Mouse (Mus musculus): Measurements from ENCODE around the gene Tdrd1.
"Not testable (repeated sequence)": the region's sequence is repeated elsewhere in the genome, so short reads cannot be mapped to it uniquely, and the experiment has no call there.

Gene Tdrd1

DNA sequence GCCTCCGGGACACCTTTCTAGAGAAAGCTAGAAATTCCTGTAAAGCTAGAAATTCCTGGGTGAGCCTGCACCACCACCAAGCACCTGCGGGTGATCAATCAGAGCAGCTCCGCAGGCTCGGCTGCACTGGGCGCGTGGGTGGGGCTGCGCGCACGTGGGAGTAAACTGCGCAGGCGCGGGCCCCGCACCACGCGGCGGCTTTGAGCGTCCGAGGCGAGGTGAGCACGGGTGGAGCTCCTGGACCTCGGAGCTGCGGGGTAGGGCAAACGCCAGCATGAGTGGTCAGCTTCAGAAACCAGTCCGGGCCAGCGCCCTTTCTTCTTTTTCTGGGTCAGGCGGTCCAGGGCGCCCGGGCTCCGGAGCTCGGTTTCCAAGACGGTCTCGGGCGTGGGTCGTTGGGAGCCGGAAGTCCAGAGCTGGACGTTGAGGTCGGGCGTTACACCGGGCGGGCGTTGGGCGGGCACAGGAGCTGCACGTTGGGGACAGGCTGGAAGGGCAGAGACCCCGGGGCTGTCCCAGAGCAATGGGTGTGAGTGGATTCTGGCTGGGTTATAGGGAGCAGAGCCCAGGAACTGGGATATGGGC lies at the start of gene Tdrd1:
Tdrd1 (plus strand) TSS at position 163 of the 585 bp plus-strand sequence.
- DNase-seq (ENCODE audit: low spot score in 2 of 2), result no peak

DNA sequence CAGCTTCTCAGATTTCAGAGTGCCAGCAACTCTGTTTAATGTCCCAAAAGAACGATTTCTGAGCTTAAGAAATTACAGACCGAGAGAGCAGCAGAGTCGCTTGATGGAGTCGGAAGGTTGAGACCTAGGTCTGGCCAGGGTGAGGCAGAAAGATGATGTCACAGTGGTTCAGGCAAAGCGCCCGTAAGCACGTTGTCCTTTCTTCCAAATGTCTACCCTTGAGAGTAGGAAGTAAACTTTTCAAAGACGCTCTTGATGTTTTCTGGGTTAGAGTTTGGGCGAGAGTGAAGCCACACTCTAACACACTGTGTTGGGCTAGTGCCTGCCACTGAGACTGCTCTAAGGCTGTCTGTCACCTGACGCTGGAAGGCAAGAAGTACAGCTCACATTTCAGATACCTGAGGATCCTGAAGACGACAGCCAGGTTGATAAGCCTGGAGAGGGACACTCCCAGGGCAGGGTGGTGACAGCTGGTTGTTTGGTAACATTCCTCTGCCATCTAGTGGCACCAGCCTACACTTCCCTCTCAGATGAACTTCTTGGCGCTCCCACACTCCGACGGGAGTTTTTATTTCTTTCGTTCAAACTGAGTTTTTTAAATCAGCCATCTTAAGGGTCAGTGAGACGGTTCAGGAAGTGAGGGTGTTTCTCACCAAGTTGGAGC lies 49.2 kb upstream of the Tdrd1 start:
- DNase-seq (ENCODE audit: low spot score in 2 of 2), result peak; percentile 41 to 49

DNA sequence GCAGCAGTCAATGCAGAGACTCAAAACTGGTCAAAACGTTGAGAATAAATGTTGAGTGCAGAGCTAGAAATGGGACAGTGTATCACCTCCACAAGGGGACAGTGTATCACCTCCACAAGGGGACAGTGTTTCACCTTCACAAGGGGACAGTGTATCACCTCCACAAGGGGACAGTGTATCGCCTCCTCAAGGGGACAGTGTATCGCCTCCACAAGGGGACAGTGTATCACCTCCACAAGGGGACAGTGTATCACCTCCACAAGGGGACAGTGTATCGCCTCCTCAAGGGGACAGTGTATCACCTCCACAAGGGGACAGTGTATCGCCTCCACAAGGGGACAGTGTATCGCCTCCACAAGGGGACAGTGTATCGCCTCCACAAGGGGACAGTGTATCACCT lies 47.5 kb upstream of the Tdrd1 start:
- DNase-seq (ENCODE audit: low spot score in 2 of 2), result not testable (repeated sequence)

DNA sequence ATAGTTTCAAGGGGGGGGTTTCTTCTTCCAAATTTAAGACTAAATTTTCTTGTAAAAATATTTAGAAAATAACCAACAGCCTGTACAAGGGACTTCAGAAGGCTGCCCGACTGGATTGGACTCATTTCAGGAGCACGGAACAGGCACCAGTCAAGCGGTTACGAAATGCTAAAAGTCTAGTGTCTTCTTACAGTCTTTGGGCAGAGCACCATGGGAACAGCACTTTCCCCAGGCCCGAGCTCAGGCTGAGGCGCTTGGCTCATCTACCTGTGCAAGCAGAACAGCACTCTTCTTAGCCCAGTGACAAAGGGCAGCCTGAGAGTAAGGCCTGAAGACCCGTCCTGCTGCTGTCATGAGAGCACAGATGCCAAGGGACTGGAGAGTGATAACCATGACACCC lies 38.1 kb upstream of the Tdrd1 start:
- DNase-seq (ENCODE audit: low spot score in 2 of 2), result no peak

DNA sequence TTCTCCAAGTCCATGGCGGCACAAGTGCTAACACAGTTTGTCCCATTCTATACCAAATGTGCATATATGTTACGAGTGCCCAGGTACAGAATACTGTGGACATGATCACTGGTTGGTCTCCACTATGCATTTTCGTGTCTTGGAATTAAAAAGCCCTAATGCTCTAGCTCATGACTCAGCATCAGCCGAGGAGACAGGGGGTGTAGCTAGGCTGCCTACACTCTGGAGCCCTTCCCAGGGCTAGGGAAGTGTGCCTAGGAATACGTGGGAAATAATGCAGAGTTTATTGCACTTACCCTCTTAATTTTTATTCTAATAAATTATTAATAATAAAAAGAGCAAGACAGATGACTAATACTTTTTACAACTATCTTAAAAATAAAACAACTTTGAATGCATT lies 37.1 kb upstream of the Tdrd1 start:
- DNase-seq (ENCODE audit: low spot score in 2 of 2), result no peak

DNA sequence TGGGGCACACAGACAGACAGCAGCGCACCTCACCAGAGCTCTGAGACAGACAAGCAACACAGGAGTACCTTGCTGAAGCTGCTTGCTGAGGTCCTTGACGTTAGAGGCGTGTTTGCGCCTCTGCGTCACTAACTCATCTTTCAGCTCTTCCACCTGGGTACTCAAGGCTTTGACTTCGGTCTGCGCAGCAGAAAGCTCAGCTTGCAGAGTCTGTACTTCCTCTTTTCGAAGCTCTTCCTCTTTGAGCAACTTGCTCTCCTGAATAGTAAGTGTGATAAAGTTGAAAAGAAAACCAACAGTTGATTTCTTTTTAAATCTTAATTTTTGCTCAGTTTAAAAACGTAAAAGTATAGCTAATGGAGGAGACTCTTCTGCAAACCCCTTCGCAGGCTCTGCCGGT lies 28.6 kb upstream of the Tdrd1 start:
- DNase-seq (ENCODE audit: low spot score in 2 of 2), result no peak

DNA sequence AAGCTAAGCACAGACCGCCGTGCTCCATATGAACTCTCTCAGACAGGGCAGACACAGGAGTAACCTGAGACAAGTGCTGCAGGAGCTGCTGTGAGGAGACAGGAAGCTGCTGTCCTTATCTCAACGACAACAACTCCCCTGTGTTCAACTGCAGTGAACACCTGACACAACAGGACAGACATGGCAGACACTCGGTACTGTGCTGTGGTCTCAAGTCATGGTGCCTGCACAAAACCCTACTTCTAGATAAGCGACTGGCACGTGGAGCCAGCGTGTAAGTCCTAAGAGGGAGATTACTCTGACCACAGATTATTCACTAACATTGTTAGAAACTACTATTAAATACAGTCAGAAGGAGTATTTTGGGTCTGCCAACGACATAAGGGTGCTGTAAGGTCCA lies 25.8 kb upstream of the Tdrd1 start:
- no peak for DNase-seq (ENCODE audit: low spot score in 2 of 2)

DNA sequence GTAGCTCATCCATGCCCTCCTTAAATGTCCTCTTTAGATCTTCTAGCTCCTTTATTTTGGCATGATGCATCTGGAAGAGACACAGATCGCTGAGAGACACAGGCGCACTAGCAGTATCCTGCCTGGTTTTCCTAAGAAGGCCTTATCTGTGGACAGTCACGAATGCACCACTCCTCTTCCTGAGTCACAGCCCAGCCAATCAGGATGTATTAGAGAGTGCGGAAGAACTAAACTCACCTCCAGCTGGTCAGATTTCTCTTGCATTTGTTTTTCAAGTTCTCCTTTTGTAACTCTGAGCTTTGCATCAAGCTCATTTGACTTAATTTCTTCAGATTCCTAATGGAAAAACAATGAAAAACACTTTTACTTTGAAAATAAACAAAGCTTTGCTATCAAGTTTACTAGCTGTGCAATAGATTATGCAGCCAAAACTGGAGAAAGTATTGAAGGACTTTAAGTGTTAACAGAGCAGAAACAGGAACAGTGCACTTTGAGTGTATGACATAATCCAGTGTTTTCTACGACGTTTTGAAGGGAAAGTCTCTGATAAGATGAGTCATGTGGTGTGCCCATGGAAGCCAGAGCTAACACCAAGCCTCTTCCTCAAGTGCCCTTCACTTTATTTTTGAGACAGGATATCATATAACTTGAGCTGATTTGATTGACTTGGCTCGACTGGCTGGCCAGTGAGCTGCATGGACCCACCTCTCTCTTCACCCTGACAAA lies 24.9 kb upstream of the Tdrd1 start:
- no peak for DNase-seq (ENCODE audit: low spot score in 2 of 2)

DNA sequence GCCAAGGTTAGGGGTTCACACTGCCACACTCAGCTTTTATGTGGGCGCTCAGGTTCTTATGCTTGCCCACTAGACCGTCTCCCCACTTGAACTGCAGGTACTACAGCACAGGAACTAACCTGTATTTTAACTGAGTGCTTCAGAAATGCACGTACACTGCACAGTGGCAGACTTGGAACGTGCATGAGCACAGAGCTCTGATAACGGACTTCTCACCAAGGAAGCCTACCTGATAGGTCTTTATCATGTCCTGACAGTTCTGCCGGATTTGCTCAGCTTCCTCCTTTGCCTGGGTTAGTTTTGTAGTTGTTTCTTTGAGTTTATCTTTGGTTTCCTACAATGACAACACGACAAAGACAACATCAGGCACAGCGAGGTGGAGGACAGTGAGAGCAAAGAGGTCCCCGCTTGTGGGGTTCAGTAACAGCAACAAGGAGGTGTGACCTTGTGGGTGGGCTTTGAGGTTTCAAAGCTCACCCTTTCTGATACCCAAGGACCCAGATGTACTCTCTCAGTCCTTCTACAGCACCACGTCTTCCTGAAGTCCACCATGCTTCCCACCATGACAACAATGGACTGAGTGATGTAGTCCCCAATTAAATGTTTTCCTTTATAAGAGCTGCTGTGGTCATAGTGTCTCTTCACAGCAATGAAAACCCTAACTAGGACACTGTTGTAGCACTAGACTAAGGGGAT lies 24.2 kb upstream of the Tdrd1 start:
- DNase-seq (ENCODE audit: low spot score in 2 of 2), result no peak

DNA sequence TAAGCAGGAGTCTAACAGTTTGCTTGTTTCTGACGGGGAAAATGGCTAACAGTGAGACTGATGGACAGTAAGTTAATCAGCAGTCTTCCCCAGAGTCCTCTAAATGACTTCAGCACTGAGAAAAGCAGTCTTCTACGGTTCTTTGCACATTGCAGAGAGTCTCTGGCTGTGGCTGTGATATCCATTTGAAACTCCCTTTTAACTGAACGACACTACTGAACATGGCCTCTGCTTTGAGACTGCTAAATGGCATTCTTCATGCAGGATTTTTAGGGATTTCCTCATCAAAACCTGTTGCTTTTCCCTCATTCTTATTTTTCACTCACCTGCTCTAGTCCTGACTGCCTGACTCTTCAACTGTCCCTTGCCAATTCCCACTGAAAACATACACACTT lies 23.7 kb upstream of the Tdrd1 start:
- no peak for DNase-seq (ENCODE audit: low spot score in 2 of 2)

DNA sequence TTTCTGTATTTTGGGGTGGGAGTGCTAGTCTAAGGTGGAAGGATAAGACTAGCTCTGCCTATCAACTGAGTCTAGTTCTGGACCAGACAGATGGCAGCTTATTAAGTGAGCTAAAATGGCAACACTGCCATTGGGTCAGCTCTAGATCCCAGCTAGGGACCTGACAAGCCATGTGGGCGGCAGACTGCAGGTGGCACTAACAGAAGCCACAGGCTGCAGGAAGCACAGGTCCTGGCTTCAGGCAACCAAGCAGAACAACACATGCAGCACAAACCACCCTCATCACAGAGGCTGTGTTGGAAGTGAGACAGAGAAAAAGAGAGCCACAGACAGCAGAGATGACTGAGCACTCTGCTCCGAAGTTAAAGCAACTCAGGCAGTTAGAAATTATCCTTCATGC lies 20.6 kb upstream of the Tdrd1 start:
- DNase-seq (ENCODE audit: low spot score in 2 of 2), result no peak

DNA sequence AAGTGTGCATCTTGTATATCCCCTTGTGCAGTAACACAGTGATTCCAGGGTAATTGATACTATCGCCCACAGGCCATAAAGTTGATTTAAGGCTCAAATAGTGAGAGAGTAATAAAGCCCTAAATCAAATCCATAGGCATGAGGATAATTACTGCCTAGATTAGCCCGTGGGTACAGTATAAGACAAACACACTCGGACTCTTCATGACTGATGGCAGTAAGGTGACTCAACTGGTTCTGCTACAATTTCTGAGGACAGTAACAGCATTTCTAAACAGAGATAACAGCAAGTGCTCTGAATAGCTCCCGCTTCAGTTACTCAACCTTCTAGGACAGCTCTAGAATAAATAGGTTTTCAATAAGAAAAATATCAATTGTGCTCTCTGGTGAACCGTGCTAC lies 18.9 kb upstream of the Tdrd1 start:
- no peak for DNase-seq (ENCODE audit: low spot score in 2 of 2)

DNA sequence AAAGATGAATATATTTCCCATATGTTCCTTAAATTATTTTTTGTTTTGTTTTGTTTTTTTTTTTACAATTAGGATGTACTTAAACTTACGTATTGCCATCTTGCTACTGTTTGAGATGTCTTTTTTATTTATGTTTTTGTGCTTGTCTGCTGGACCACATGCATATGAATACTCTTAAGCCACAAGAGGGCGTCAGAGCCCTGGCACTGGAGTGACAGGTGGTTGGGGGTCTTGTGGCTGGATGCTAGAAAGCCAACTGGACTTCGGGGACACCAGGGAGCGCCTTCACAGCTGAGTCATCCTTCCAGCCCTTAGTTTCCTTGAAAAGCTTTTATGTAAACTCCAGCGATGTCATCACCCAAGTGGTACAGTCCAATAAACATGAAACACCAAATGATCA lies 17.2 kb upstream of the Tdrd1 start:
- no peak for DNase-seq (ENCODE audit: low spot score in 2 of 2)

DNA sequence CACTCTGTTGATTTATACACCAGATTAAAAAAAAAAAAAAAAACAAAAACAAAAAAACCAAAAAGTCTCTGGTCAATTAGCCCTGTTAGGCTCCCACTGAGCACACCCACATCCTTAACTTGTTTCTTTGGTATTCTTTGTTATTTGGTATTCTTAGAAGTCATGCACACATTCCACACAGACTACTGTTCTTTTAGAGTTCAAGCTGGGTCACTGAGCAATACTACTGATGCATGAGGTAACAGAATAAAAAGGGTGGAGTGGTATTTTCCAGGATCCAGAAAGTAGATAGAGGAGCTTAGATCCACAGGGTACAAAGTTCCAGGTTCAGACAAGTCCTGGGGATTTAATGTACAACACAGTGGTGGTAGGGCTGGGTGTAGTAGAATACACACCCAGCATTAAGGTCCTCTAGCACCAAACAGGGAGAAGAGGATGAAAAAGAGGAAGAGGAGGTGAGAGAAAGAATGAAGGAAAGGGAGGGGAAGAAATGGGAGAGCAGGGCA lies 15.3 kb upstream of the Tdrd1 start:
- no peak for DNase-seq (ENCODE audit: low spot score in 2 of 2)

DNA sequence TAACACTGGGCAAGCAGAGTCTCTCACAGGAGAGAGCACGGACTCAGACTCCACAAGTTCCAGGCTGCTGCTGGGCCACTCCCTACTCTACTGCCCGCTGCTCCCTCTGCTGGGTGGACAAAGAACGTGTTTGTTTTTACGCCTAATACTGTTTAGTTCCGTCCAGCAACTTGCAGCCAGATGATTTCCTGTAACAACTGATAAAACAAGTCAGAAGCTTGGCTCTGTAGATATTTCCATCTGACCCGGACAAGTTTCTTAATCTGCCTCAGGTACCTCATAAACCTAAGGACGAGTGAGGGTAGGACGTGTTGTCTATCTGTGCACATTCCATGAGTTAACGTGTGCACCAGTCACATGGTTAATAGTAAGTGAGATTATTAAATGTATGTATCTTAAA lies 14.4 kb upstream of the Tdrd1 start:
- DNase-seq (ENCODE audit: low spot score in 2 of 2), result peak; percentile 62 to 65

DNA sequence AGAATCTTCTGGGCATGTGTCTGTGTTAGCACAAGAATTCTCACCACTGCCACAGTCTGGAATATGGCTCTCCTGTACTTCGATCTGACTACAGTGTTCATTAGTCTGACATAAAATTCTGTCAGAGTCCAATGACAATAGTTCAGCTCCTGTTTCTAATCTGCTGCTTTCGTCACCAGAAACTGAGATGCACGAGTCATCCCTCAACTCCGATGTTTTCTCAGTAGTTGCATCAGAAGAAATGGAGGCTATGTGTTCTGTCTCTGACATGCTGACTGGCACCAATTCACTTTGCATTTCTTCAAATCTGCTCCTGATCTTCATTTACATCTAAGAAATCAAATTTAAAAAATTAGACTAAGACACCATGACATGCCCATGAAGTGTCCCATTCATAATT lies 12.6 kb upstream of the Tdrd1 start:
- DNase-seq (ENCODE audit: low spot score in 2 of 2), result no peak

DNA sequence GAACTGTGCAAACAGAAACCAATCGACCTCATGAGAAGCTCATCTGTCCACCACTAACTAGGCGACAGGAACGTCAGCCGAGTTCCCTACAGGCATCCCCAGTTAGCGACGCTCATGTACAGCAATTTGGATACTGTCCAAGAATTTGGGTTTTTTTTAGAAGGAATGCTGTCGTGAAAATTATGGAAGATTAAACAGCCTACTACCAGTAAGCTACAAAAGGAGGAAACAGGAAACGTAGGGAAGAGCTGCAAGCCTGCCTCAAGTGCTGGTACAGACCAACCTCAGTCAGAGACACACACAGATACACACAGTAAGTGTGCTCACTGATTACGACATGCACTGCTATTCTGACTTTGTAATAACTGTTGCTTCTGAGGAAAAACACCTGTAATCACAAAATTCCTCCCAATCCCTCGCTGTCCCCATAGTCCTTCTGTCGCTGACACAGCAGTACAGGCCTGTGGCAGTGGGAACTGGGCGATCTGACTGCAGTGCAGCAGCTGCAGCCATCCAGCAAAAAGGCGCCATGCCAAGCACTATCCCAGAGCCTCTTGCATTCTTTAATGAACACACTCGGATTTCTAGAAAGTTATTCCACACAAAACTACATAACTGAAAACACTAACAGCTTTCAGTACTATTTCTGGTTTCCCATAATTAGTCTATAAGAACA lies 8.0 kb upstream of the Tdrd1 start:
- no peak for DNase-seq (ENCODE audit: low spot score in 2 of 2)

DNA sequence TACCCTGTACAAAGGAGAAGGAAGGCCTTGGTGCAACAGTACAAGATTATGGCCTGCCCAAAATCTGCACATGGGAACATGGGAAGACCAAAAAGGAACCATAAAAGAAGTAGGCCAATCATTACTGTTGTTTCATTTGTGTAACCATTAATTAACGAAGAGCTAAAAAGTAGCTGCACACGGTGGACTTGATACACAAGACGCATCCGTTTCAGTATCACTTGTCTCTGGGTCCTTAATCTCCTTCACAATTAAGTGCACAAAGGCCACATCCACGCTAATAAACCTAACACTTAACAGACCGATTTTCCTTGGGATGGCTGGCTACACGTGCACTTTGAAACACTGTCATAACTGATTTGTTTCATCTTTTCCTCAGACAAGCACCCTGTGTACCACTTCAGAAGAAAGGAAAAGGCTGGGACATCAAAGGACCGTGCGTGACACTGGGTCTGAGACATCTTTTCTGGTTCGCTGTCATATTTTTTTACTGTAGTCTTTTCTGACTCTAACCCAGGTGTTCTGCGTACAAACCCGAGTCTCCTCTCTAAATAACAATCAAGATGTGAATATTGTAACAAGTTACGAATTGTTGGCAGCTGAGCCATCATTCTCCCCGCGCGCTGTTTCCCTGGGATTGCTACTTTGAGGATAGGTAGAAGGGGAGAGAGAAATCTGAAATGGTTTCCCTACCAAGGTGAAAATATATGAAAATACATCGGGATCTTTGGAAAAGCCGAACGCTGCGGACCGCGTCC lies 4.8 kb upstream of the Tdrd1 start:
- no peak for DNase-seq (ENCODE audit: low spot score in 2 of 2)

DNA sequence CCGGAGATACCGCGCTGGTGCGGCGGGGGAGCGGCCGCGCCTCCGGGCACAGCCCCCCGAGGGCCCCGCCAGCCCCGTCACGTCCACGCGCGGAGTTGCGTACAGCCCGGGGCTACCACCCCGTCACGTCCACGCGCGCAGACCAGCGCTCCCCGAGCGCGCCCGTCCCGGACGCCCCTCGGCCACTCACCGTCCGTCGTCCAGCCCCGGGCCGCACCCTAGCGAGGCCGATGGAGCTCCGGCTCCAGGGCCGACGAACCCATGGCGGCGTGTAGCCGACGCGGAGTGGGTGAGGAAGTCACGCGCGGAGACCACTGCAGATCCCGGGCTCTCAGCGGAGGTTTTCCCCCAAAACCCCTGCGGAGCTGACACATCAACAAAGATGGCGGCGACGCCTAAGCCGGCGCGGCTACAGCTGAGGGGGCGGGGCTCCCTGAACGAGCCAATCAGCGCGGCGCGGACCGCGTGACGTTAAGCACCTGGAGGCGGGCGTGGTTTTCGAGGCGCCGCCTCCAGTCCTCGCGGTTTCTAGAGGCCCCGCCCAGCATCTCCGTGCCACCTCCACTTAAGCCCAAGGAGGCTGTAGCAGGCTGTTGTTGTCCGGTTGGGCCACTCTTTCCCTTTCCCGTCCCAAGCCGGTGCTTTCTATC lies 4.1 kb upstream of the Tdrd1 start, which contains the start of gene Ccdc186:
Ccdc186 (minus strand) TSS at position 393 of the 650 bp plus-strand sequence.
- DNase-seq (ENCODE audit: low spot score in 2 of 2), result peak; percentile 92 to 94

DNA sequence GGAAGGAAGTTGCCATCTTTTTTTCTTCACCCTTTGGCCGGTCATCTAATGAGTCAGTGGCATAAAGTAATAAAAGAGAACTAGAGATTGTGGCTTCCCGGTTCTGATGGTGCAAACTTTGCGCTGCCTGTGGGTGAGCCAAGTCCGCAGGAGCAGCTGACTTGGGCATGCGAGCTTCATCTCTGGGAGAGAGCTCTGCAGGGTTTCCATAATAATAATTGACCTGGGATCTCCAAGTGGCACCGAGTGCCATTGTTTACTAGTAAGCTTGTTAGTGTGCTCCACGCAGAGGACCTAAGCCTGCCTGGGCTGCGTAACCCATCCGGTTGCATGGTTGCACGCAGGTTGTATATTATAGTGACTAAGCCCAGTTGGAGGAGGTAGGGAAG lies 3.6 kb upstream of the Tdrd1 start:
- DNase-seq (ENCODE audit: low spot score in 2 of 2), result no peak

DNA sequence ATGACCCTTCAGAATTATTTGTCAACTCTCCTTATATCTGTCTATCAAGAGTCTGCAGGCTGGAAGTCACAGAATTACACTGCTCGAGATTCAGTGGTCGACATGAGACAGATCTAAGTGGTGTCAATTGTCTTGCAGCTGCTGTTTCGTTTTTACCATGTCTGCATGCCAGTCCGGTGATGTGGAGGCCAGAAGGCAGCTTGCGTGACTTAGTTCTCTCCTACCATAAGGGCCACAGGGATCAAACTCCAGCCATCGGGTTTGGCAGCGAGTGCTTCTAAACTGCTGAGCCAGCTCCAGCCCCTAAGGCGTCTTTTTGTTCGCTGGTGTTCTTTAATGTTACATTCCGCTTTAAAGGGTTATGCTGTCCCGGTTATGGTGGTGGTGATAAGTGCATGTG lies 2.3 kb downstream of the Tdrd1 start:
- DNase-seq (ENCODE audit: low spot score in 2 of 2), result no peak

All from urinary bladder, postnatal 36 days (tissue).